Mouse (Mus musculus): ENCODE results near the gene Gatad2b. TPM values are rescaled to one million over a fixed set of nuclear protein-coding genes. Genes with fewer than 3 reads are reported as not detected.

Gene Gatad2b
- total and polyA plus RNA-seq, 2 experiments, result 6.3 to 7.1 TPM

GRCm38 (mm10) chr3:90276858-90277257, 16.1 kb upstream of the Gatad2b start:
- Histone ChIP-seq H3K4me3 (ENCODE audit: insufficient read depth, low read depth, low read length) (no peak overlapping the region), H3K36me3 (ENCODE audit: control insufficient read depth, insufficient read depth, low read length) (peaks cover 9% of the 10 kb centered on the region), H3K4me1 (ENCODE audit: control insufficient read depth, insufficient read depth, low read length) (no peaks in the 10 kb centered on the region), H3K27me3 (ENCODE audit: control insufficient read depth, insufficient read depth, low read length) (no peaks in the 10 kb centered on the region), H3K9ac (ENCODE audit: low read depth, low read length) (no peak overlapping the region), H3K27ac (replicated peaks; ENCODE audit: insufficient read depth, low read depth, low read length) (no peak overlapping the region), H3K79me2 (ENCODE audit: control insufficient read depth, insufficient read depth, low read length) (no peaks in the 10 kb centered on the region)
- DNase-seq (ENCODE audit: extremely low read depth, low read depth, low spot score), result no peak
- no peak for TF ChIP-seq CTCF (IDR thresholded peaks at IDR 0.05; ENCODE audit: low read depth, low read length)
- TF ChIP-seq POLR2A (IDR thresholded peaks at IDR 0.05; ENCODE audit: extremely low read depth, insufficient read depth, low read length), result no peak
- WGBS, result 85% methylated on average over 16 of the region's 16 CpGs

GRCm38 (mm10) chr3:90277793-90278192, 15.2 kb upstream of the Gatad2b start:
- no peak for DNase-seq (ENCODE audit: extremely low read depth, low read depth, low spot score)
- Histone ChIP-seq H3K36me3 (ENCODE audit: control insufficient read depth, insufficient read depth, low read length) (peaks cover 9% of the 10 kb centered on the region), H3K27ac (replicated peaks; ENCODE audit: insufficient read depth, low read depth, low read length) (no peak overlapping the region), H3K4me1 (ENCODE audit: control insufficient read depth, insufficient read depth, low read length) (no peaks in the 10 kb centered on the region), H3K4me3 (ENCODE audit: insufficient read depth, low read depth, low read length) (no peak overlapping the region), H3K27me3 (ENCODE audit: control insufficient read depth, insufficient read depth, low read length) (no peaks in the 10 kb centered on the region), H3K9ac (ENCODE audit: low read depth, low read length) (no peak overlapping the region), H3K79me2 (ENCODE audit: control insufficient read depth, insufficient read depth, low read length) (no peaks in the 10 kb centered on the region)
- 96% methylated on average over 9 of the region's 9 CpGs for WGBS
- TF ChIP-seq CTCF (IDR thresholded peaks at IDR 0.05; ENCODE audit: low read depth, low read length), result no peak
- no peak for TF ChIP-seq POLR2A (IDR thresholded peaks at IDR 0.05; ENCODE audit: extremely low read depth, insufficient read depth, low read length)

GRCm38 (mm10) chr3:90278211-90278610, 14.8 kb upstream of the Gatad2b start:
- H3K4me3 ChIP-seq (ENCODE audit: insufficient read depth, low read depth, low read length), result no peak overlapping the region
- 98% methylated on average over 10 of the region's 10 CpGs for WGBS

GRCm38 (mm10) chr3:90279216-90279615, 13.8 kb upstream of the Gatad2b start:
- H3K9ac ChIP-seq (ENCODE audit: low read depth, low read length), result no peak overlapping the region
- H3K27ac ChIP-seq (replicated peaks; ENCODE audit: insufficient read depth, low read depth, low read length), result no peak overlapping the region
- H3K4me1 ChIP-seq (ENCODE audit: control insufficient read depth, insufficient read depth, low read length), result no peaks in the 10 kb centered on the region
- no peak overlapping the region for H3K4me3 ChIP-seq (ENCODE audit: insufficient read depth, low read depth, low read length)
- H3K27me3 ChIP-seq (ENCODE audit: control insufficient read depth, insufficient read depth, low read length), result no peaks in the 10 kb centered on the region
- no peak for DNase-seq (ENCODE audit: extremely low read depth, low read depth, low spot score)
- no peaks in the 10 kb centered on the region for H3K79me2 ChIP-seq (ENCODE audit: control insufficient read depth, insufficient read depth, low read length)
- peaks cover 7% of the 10 kb centered on the region for H3K36me3 ChIP-seq (ENCODE audit: control insufficient read depth, insufficient read depth, low read length)
- TF ChIP-seq POLR2A (IDR thresholded peaks at IDR 0.05; ENCODE audit: extremely low read depth, insufficient read depth, low read length) (no peak), CTCF (IDR thresholded peaks at IDR 0.05; ENCODE audit: low read depth, low read length) (no peak)
- 93% methylated on average over 9 of the region's 9 CpGs for WGBS

More at GRCm38 (mm10) chr3:90278211-90278610, 14.8 kb upstream of the Gatad2b start:
- Histone ChIP-seq H3K27ac (replicated peaks; ENCODE audit: insufficient read depth, low read depth, low read length) (no peak overlapping the region), H3K79me2 (ENCODE audit: control insufficient read depth, insufficient read depth, low read length) (no peaks in the 10 kb centered on the region), H3K9ac (ENCODE audit: low read depth, low read length) (no peak overlapping the region), H3K4me1 (ENCODE audit: control insufficient read depth, insufficient read depth, low read length) (no peaks in the 10 kb centered on the region), H3K36me3 (ENCODE audit: control insufficient read depth, insufficient read depth, low read length) (peaks cover 9% of the 10 kb centered on the region), H3K27me3 (ENCODE audit: control insufficient read depth, insufficient read depth, low read length) (no peaks in the 10 kb centered on the region)
- TF ChIP-seq POLR2A (IDR thresholded peaks at IDR 0.05; ENCODE audit: extremely low read depth, insufficient read depth, low read length) (no peak), CTCF (IDR thresholded peaks at IDR 0.05; ENCODE audit: low read depth, low read length) (no peak)
- no peak for DNase-seq (ENCODE audit: extremely low read depth, low read depth, low spot score)

- Histone ChIP-seq H3K4me1 (ENCODE audit: control insufficient read depth, insufficient read depth, low read length) (no peaks in the 10 kb centered on the region), H3K4me3 (ENCODE audit: insufficient read depth, low read depth, low read length) (no peak overlapping the region), H3K9ac (ENCODE audit: low read depth, low read length) (no peak overlapping the region), H3K36me3 (ENCODE audit: control insufficient read depth, insufficient read depth, low read length) (peaks cover 7% of the 10 kb centered on the region), H3K27ac (replicated peaks; ENCODE audit: insufficient read depth, low read depth, low read length) (no peak overlapping the region), H3K79me2 (ENCODE audit: control insufficient read depth, insufficient read depth, low read length) (no peaks in the 10 kb centered on the region), H3K27me3 (ENCODE audit: control insufficient read depth, insufficient read depth, low read length) (no peaks in the 10 kb centered on the region)
- 91% methylated on average over 7 of the region's 7 CpGs for WGBS
- TF ChIP-seq CTCF (IDR thresholded peaks at IDR 0.05; ENCODE audit: low read depth, low read length) (no peak), POLR2A (IDR thresholded peaks at IDR 0.05; ENCODE audit: extremely low read depth, insufficient read depth, low read length) (no peak)
- no peak for DNase-seq (ENCODE audit: extremely low read depth, low read depth, low spot score)
Measured at GRCm38 (mm10) chr3:90279743-90280142, 13.2 kb upstream of the Gatad2b start.

GRCm38 (mm10) chr3:90280708-90281107, 12.3 kb upstream of the Gatad2b start:
- Histone ChIP-seq H3K79me2 (ENCODE audit: control insufficient read depth, insufficient read depth, low read length) (no peaks in the 10 kb centered on the region), H3K36me3 (ENCODE audit: control insufficient read depth, insufficient read depth, low read length) (peaks cover 5% of the 10 kb centered on the region), H3K27ac (replicated peaks; ENCODE audit: insufficient read depth, low read depth, low read length) (no peak overlapping the region), H3K27me3 (ENCODE audit: control insufficient read depth, insufficient read depth, low read length) (no peaks in the 10 kb centered on the region), H3K9ac (ENCODE audit: low read depth, low read length) (no peak overlapping the region), H3K4me3 (ENCODE audit: insufficient read depth, low read depth, low read length) (no peak overlapping the region), H3K4me1 (ENCODE audit: control insufficient read depth, insufficient read depth, low read length) (no peaks in the 10 kb centered on the region)
- 95% methylated on average over 9 of the region's 9 CpGs for WGBS
- no peak for DNase-seq (ENCODE audit: extremely low read depth, low read depth, low spot score)
- no peak for TF ChIP-seq CTCF (IDR thresholded peaks at IDR 0.05; ENCODE audit: low read depth, low read length)
- TF ChIP-seq POLR2A (IDR thresholded peaks at IDR 0.05; ENCODE audit: extremely low read depth, insufficient read depth, low read length), result no peak
